Mouse (Mus musculus) embryonic facial prominence, embryonic 10.5 days (tissue): ENCODE results near the gene Lmf2. TPM values are rescaled to one million over a fixed set of nuclear protein-coding genes. Genes with fewer than 3 reads are reported as not detected.

ENCODE experiments used
- DNase-seq: peaks from one replicate; pipeline ENCODE4 v3.0.0-alpha.2; 2017; ENCODE audit warnings: low spot score
- H3K27ac ChIP-seq: fragments of 300-500 bp; sonication (generic); replicated peaks from 2 replicates; pipeline ENCODE4 v1.5.1; 2016; ENCODE audit warnings: mild to moderate bottlenecking
- H3K27me3 ChIP-seq: fragments of 300-500 bp; sonication (generic); replicated peaks from 2 replicates; pipeline ENCODE4 v1.6.1; 2016; ENCODE audit warnings: low read depth, mild to moderate bottlenecking; ENCODE audit not compliant: poor library complexity, severe bottlenecking
- H3K36me3 ChIP-seq: fragments of 300-500 bp; sonication (generic); replicated peaks from 2 replicates; pipeline ENCODE4 v1.6.1; 2016; ENCODE audit warnings: mild to moderate bottlenecking, moderate library complexity
- H3K4me1 ChIP-seq: fragments of 300-500 bp; sonication (generic); 2 replicates; pipeline ENCODE4 v1.6.1; 2016
- H3K4me3 ChIP-seq: fragments of 300-500 bp; sonication (generic); 2 replicates; pipeline ENCODE4 v1.5.1; 2016; ENCODE audit warnings: mild to moderate bottlenecking, moderate library complexity
- H3K9me3 ChIP-seq: fragments of 300-500 bp; sonication (generic); 2 replicates; pipeline ENCODE4 v1.6.1; 2016; ENCODE audit warnings: mild to moderate bottlenecking
- WGBS: fragments of 180-500 bp; shearing (Covaris S2); methylation state at CpG from one replicate; pipeline ENCODE4 v1.1.7; 2016; 5-methylcytosine and 5-hydroxymethylcytosine counted together
- polyA plus RNA-seq: library from polyadenylated mRNA; unstranded; fragments of >200 nt; fragmentation: Nextera tagmentation; extraction: Ambion mirVana; gene quantifications from 2 replicates; pipeline ENCODE4 v1.2.1, GENCODE M21; 2016

The Lmf2 gene
- polyA plus RNA-seq, result 49.1 and 52.2 TPM in 2 replicates

- no peaks in the 10 kb centered on the region for H3K27me3 ChIP-seq
- H3K4me1 ChIP-seq, result peaks cover 37% of the 10 kb centered on the region
- peak within 1 kb of the TSS; percentile 88 for H3K4me3 ChIP-seq
- peaks cover 70% of the 10 kb centered on the region for H3K36me3 ChIP-seq
- peak; percentile 98 for DNase-seq
- H3K9me3 ChIP-seq, result no peaks in the 10 kb centered on the region
- H3K27ac ChIP-seq, result peak within 1 kb of the TSS; percentile 96
- WGBS, result under 1% methylated on average over 64 of the region's 64 CpGs
Observed at GRCm38 (mm10) chr15:89355241-89356187, at the start of gene Lmf2, which contains the start of gene Ncaph2. Gene Lmf2 (minus strand): TSS chr15:89355659. Gene Ncaph2 (plus strand): TSS chr15:89355719.

- Histone ChIP-seq H3K4me1 (no peaks in the 10 kb centered on the region), H3K36me3 (no peaks in the 10 kb centered on the region), H3K9me3 (peaks cover 12% of the 10 kb centered on the region), H3K4me3 (no peak overlapping the region), H3K27me3 (no peaks in the 10 kb centered on the region), H3K27ac (no peak overlapping the region)
- DNase-seq, result no peak
- 86% methylated on average over 10 of the region's 10 CpGs for WGBS
Observed at GRCm38 (mm10) chr15:89404831-89405623, 49.6 kb upstream of the Lmf2 start.

GRCm38 (mm10) chr15:89402471-89402870 lies 47.0 kb upstream of the Lmf2 start:
- DNase-seq, result no peak
- H3K27me3 ChIP-seq, result no peaks in the 10 kb centered on the region
- 86% methylated on average over 1 of the region's 1 CpGs for WGBS
- peaks cover 2% of the 10 kb centered on the region; the same call in 1 of the 2 replicates for H3K9me3 ChIP-seq
- H3K36me3 ChIP-seq, result no peaks in the 10 kb centered on the region
- H3K27ac ChIP-seq, result no peak overlapping the region
- H3K4me1 ChIP-seq, result no peaks in the 10 kb centered on the region
- no peak overlapping the region for H3K4me3 ChIP-seq

- no peak overlapping the region for H3K27ac ChIP-seq
- no peaks in the 10 kb centered on the region for H3K4me1 ChIP-seq
- 71% methylated on average over 1 of the region's 1 CpGs for WGBS
- H3K9me3 ChIP-seq, result no peaks in the 10 kb centered on the region
- no peaks in the 10 kb centered on the region for H3K36me3 ChIP-seq
- no peak for DNase-seq
- no peak overlapping the region for H3K4me3 ChIP-seq
- H3K27me3 ChIP-seq, result no peaks in the 10 kb centered on the region
Observed at GRCm38 (mm10) chr15:89399716-89400115, 44.3 kb upstream of the Lmf2 start.

- no peaks in the 10 kb centered on the region for H3K36me3 ChIP-seq
- H3K27me3 ChIP-seq, result no peaks in the 10 kb centered on the region
- DNase-seq, result no peak
- 80% methylated on average over 2 of the region's 2 CpGs for WGBS
- H3K4me1 ChIP-seq, result no peaks in the 10 kb centered on the region
- no peak overlapping the region for H3K4me3 ChIP-seq
- H3K27ac ChIP-seq, result no peak overlapping the region
- no peaks in the 10 kb centered on the region for H3K9me3 ChIP-seq
Observed at GRCm38 (mm10) chr15:89398146-89398545, 42.7 kb upstream of the Lmf2 start.

GRCm38 (mm10) chr15:89396883-89397282 lies 41.4 kb upstream of the Lmf2 start:
- no peak overlapping the region for H3K4me3 ChIP-seq
- no peaks in the 10 kb centered on the region for H3K4me1 ChIP-seq
- DNase-seq, result no peak
- no peaks in the 10 kb centered on the region for H3K36me3 ChIP-seq
- WGBS, result 87% methylated on average over 4 of the region's 4 CpGs
- H3K27ac ChIP-seq, result no peak overlapping the region
- H3K27me3 ChIP-seq, result no peaks in the 10 kb centered on the region
- no peaks in the 10 kb centered on the region for H3K9me3 ChIP-seq

GRCm38 (mm10) chr15:89390081-89390480 lies 34.6 kb upstream of the Lmf2 start:
- 93% methylated on average over 10 of the region's 10 CpGs for WGBS
- no peak overlapping the region for H3K27ac ChIP-seq
- 0 out of 2 replicates have a peak, but pooled peaks cover under 1% of the 10 kb centered on the region for H3K4me1 ChIP-seq
- H3K4me3 ChIP-seq, result no peak overlapping the region
- no peaks in the 10 kb centered on the region for H3K9me3 ChIP-seq
- no peaks in the 10 kb centered on the region for H3K36me3 ChIP-seq
- DNase-seq, result no peak
- H3K27me3 ChIP-seq, result peaks cover 33% of the 10 kb centered on the region

GRCm38 (mm10) chr15:89387127-89387526 lies 31.7 kb upstream of the Lmf2 start:
- DNase-seq, result no peak
- Histone ChIP-seq H3K36me3 (no peaks in the 10 kb centered on the region), H3K27ac (no peak overlapping the region), H3K4me3 (no peak overlapping the region), H3K9me3 (no peaks in the 10 kb centered on the region), H3K4me1 (0 out of 2 replicates have a peak, but pooled peaks cover 7% of the 10 kb centered on the region), H3K27me3 (peaks cover 55% of the 10 kb centered on the region)
- 40% methylated on average over 12 of the region's 12 CpGs for WGBS

- Histone ChIP-seq H3K4me3 (no peak within 1 kb of the TSS), H3K27me3 (peaks cover 80% of the 10 kb centered on the region), H3K9me3 (no peaks in the 10 kb centered on the region), H3K27ac (peak within 1 kb of the TSS; percentile 24; the same call in 1 of the 2 replicates), H3K36me3 (no peaks in the 10 kb centered on the region), H3K4me1 (0 out of 2 replicates have a peak, but pooled peaks cover 7% of the 10 kb centered on the region)
- no peak for DNase-seq
- 85% methylated on average over 7 of the region's 7 CpGs for WGBS
Observed at GRCm38 (mm10) chr15:89384617-89385016, 29.2 kb upstream of the Lmf2 start, which contains the start of gene Klhdc7b. Gene Klhdc7b (plus strand): TSS chr15:89384917.

GRCm38 (mm10) chr15:89379429-89379828 lies 24.0 kb upstream of the Lmf2 start:
- Histone ChIP-seq H3K4me3 (peak overlapping the region; percentile 53), H3K27ac (no peak overlapping the region), H3K27me3 (peaks cover 91% of the 10 kb centered on the region), H3K36me3 (no peaks in the 10 kb centered on the region), H3K9me3 (no peaks in the 10 kb centered on the region), H3K4me1 (peaks cover 36% of the 10 kb centered on the region)
- DNase-seq, result peak; percentile 34
- WGBS, result 11% methylated on average over 10 of the region's 10 CpGs

- H3K4me1 ChIP-seq, result peaks cover 41% of the 10 kb centered on the region
- peak; percentile 51 for DNase-seq
- H3K9me3 ChIP-seq, result no peaks in the 10 kb centered on the region
- peak within 1 kb of the TSS; percentile 53 for H3K4me3 ChIP-seq
- WGBS, result under 1% methylated on average over 33 of the region's 33 CpGs
- no peaks in the 10 kb centered on the region for H3K36me3 ChIP-seq
- H3K27ac ChIP-seq, result peak within 1 kb of the TSS; percentile 36; the same call in 1 of the 2 replicates
- H3K27me3 ChIP-seq, result peaks cover 90% of the 10 kb centered on the region
Observed at GRCm38 (mm10) chr15:89378831-89379401, 23.5 kb upstream of the Lmf2 start, which contains the start of gene Odf3b. Gene Odf3b (minus strand): TSS chr15:89379282.
